Mouse (Mus musculus): ENCODE measurements at regions not wholly inside any gene's neighbourhood (a gene's known extent, or its start where the extent isn't known, plus 50 kb on each side); places are given as distances from the start of the nearest gene placed in this dataset.

GRCm38 (mm10) chr4:127678437-127678836, 292.3 kb downstream of the CK137956 start:
- Histone ChIP-seq H3K4me1 (ENCODE audit: insufficient read depth, low read depth, low read length) (no peaks in the 10 kb centered on the region), H3K27me3 (ENCODE audit: insufficient read depth, low read length) (no peaks in the 10 kb centered on the region), H3K4me3 (ENCODE audit: low read depth, low read length) (no peak overlapping the region), H3K9me3 (replicated peaks) (peaks cover 78% of the 10 kb centered on the region), H3K36me3 (replicated peaks) (no peaks in the 10 kb centered on the region)
- TF ChIP-seq POLR2AphosphoS5 (IDR thresholded peaks at IDR 0.05; ENCODE audit: insufficient replicate concordance, low read depth, low read length) (no peak), CTCF (IDR thresholded peaks at IDR 0.05; ENCODE audit: low read depth, low read length) (no peak), TAL1 (conservative IDR thresholded peaks at IDR 0.05; ENCODE audit: low read depth, low read length) (no peak), GATA1 (IDR thresholded peaks at IDR 0.05; ENCODE audit: borderline replicate concordance, low read length) (no peak), GATA2 (IDR thresholded peaks at IDR 0.05; ENCODE audit: borderline replicate concordance, low read depth, low read length) (no peak)
- ATAC-seq (ENCODE audit: extremely low read depth, insufficient number of reproducible peaks, low FRiP score, poor library complexity, severe bottlenecking) (no peak), DNase-seq (ENCODE audit: low spot score) (no peak)

GRCm38 (mm10) chr4:127675745-127676315, 294.9 kb downstream of the CK137956 start:
- no peak for TF ChIP-seq GATA2 (IDR thresholded peaks at IDR 0.05; ENCODE audit: borderline replicate concordance, low read depth, low read length)
- TF ChIP-seq CTCF (IDR thresholded peaks at IDR 0.05; ENCODE audit: low read depth, low read length) = no peak
- TF ChIP-seq TAL1 (conservative IDR thresholded peaks at IDR 0.05; ENCODE audit: low read depth, low read length) = no peak
- TF ChIP-seq POLR2AphosphoS5 (IDR thresholded peaks at IDR 0.05; ENCODE audit: insufficient replicate concordance, low read depth, low read length) = no peak
- TF ChIP-seq GATA1 (IDR thresholded peaks at IDR 0.05; ENCODE audit: borderline replicate concordance, low read length) = no peak
- Histone ChIP-seq H3K36me3 (replicated peaks) (no peaks in the 10 kb centered on the region), H3K4me1 (ENCODE audit: insufficient read depth, low read depth, low read length) (no peaks in the 10 kb centered on the region), H3K9me3 (replicated peaks) (peaks cover 76% of the 10 kb centered on the region), H3K4me3 (ENCODE audit: low read depth, low read length) (no peak overlapping the region), H3K27me3 (ENCODE audit: insufficient read depth, low read length) (no peaks in the 10 kb centered on the region)
- DNase-seq (ENCODE audit: low spot score) = no peak
- ATAC-seq (ENCODE audit: extremely low read depth, insufficient number of reproducible peaks, low FRiP score, poor library complexity, severe bottlenecking) = no peak

- Histone ChIP-seq H3K4me3 (ENCODE audit: low read depth, low read length) (no peak overlapping the region), H3K36me3 (replicated peaks) (no peaks in the 10 kb centered on the region), H3K9me3 (replicated peaks) (peaks cover 73% of the 10 kb centered on the region), H3K4me1 (ENCODE audit: insufficient read depth, low read depth, low read length) (no peaks in the 10 kb centered on the region), H3K27me3 (ENCODE audit: insufficient read depth, low read length) (no peaks in the 10 kb centered on the region)
- ATAC-seq (ENCODE audit: extremely low read depth, insufficient number of reproducible peaks, low FRiP score, poor library complexity, severe bottlenecking) (no peak), DNase-seq (ENCODE audit: low spot score) (no peak)
- no peak for TF ChIP-seq TAL1 (conservative IDR thresholded peaks at IDR 0.05; ENCODE audit: low read depth, low read length)
- TF ChIP-seq POLR2AphosphoS5 (IDR thresholded peaks at IDR 0.05; ENCODE audit: insufficient replicate concordance, low read depth, low read length) = no peak
- no peak for TF ChIP-seq CTCF (IDR thresholded peaks at IDR 0.05; ENCODE audit: low read depth, low read length)
These were observed 302.0 kb upstream of the Gjb5 start for GRCm38 (mm10) chr4:127659950-127660349.

GRCm38 (mm10) chr4:127651601-127652000, 293.6 kb upstream of the Gjb5 start:
- DNase-seq (ENCODE audit: low spot score) (no peak), ATAC-seq (ENCODE audit: extremely low read depth, insufficient number of reproducible peaks, low FRiP score, poor library complexity, severe bottlenecking) (no peak)
- no peak overlapping the region for H3K4me3 ChIP-seq (ENCODE audit: low read depth, low read length)
- H3K9me3 ChIP-seq (replicated peaks) = peaks cover 71% of the 10 kb centered on the region
- TF ChIP-seq GATA1 (IDR thresholded peaks at IDR 0.05; ENCODE audit: borderline replicate concordance, low read length) (no peak), CTCF (IDR thresholded peaks at IDR 0.05; ENCODE audit: low read depth, low read length) (no peak), TAL1 (conservative IDR thresholded peaks at IDR 0.05; ENCODE audit: low read depth, low read length) (no peak), GATA2 (IDR thresholded peaks at IDR 0.05; ENCODE audit: borderline replicate concordance, low read depth, low read length) (no peak), POLR2AphosphoS5 (IDR thresholded peaks at IDR 0.05; ENCODE audit: insufficient replicate concordance, low read depth, low read length) (no peak)
- no peaks in the 10 kb centered on the region for H3K4me1 ChIP-seq (ENCODE audit: insufficient read depth, low read depth, low read length)
- H3K27me3 ChIP-seq (ENCODE audit: insufficient read depth, low read length) = no peaks in the 10 kb centered on the region
- no peaks in the 10 kb centered on the region for H3K36me3 ChIP-seq (replicated peaks)

- H3K9me3 ChIP-seq (replicated peaks) = peaks cover 75% of the 10 kb centered on the region
- TF ChIP-seq CTCF (IDR thresholded peaks at IDR 0.05; ENCODE audit: low read depth, low read length) (no peak), GATA2 (IDR thresholded peaks at IDR 0.05; ENCODE audit: borderline replicate concordance, low read depth, low read length) (no peak), TAL1 (conservative IDR thresholded peaks at IDR 0.05; ENCODE audit: low read depth, low read length) (no peak), GATA1 (IDR thresholded peaks at IDR 0.05; ENCODE audit: borderline replicate concordance, low read length) (no peak), POLR2AphosphoS5 (IDR thresholded peaks at IDR 0.05; ENCODE audit: insufficient replicate concordance, low read depth, low read length) (no peak)
These were observed 290.0 kb upstream of the Gjb5 start for GRCm38 (mm10) chr4:127648011-127648410.

GRCm38 (mm10) chr4:127647189-127647588, 289.2 kb upstream of the Gjb5 start:
- TF ChIP-seq GATA1 (IDR thresholded peaks at IDR 0.05; ENCODE audit: borderline replicate concordance, low read length) (no peak), GATA2 (IDR thresholded peaks at IDR 0.05; ENCODE audit: borderline replicate concordance, low read depth, low read length) (no peak), CTCF (IDR thresholded peaks at IDR 0.05; ENCODE audit: low read depth, low read length) (no peak), TAL1 (conservative IDR thresholded peaks at IDR 0.05; ENCODE audit: low read depth, low read length) (no peak), POLR2AphosphoS5 (IDR thresholded peaks at IDR 0.05; ENCODE audit: insufficient replicate concordance, low read depth, low read length) (no peak)
- Histone ChIP-seq H3K9me3 (replicated peaks) (peaks cover 71% of the 10 kb centered on the region), H3K4me3 (ENCODE audit: low read depth, low read length) (no peak overlapping the region), H3K4me1 (ENCODE audit: insufficient read depth, low read depth, low read length) (no peaks in the 10 kb centered on the region), H3K36me3 (replicated peaks) (no peaks in the 10 kb centered on the region), H3K27me3 (ENCODE audit: insufficient read depth, low read length) (no peaks in the 10 kb centered on the region)
- DNase-seq (ENCODE audit: low spot score) (no peak), ATAC-seq (ENCODE audit: extremely low read depth, insufficient number of reproducible peaks, low FRiP score, poor library complexity, severe bottlenecking) (no peak)

More at GRCm38 (mm10) chr4:127648011-127648410, 290.0 kb upstream of the Gjb5 start:
- Histone ChIP-seq H3K4me1 (ENCODE audit: insufficient read depth, low read depth, low read length) (no peaks in the 10 kb centered on the region), H3K4me3 (ENCODE audit: low read depth, low read length) (no peak overlapping the region), H3K27me3 (ENCODE audit: insufficient read depth, low read length) (no peaks in the 10 kb centered on the region), H3K36me3 (replicated peaks) (no peaks in the 10 kb centered on the region)
- ATAC-seq (ENCODE audit: extremely low read depth, insufficient number of reproducible peaks, low FRiP score, poor library complexity, severe bottlenecking) (no peak), DNase-seq (ENCODE audit: low spot score) (no peak)

All from G1E (cell line).